Mouse (Mus musculus): ENCODE results near the gene Ampd3. TPM values are rescaled to one million over a fixed set of nuclear protein-coding genes. Genes with fewer than 3 reads are reported as not detected.

Gene Ampd3
- polyA plus RNA-seq, 1 experiment, result 29.1 TPM

DNA sequence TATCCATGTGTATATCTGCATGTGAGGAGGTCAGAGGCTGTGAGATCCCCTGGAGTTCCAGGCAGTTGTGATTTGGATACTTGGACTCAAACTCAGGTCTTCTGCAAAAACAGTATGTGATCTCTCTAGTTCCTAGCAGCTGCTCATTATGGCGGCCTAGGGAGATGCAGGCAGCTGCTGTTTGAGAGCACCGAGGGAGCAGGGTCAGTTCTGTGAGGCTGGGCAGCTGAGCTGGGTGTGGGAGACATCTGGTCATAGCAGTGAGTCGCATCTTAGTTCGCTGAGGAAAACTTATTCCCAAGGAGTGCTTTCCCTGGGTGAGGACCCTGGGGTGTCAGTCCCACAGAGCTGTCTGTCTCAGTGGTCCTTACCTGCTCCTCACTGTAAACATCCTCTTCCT lies 26.7 kb downstream of the Ampd3 start:
- no peak for DNase-seq (ENCODE audit: extremely low spot score in 1 of 2, low spot score in 1 of 2)

DNA sequence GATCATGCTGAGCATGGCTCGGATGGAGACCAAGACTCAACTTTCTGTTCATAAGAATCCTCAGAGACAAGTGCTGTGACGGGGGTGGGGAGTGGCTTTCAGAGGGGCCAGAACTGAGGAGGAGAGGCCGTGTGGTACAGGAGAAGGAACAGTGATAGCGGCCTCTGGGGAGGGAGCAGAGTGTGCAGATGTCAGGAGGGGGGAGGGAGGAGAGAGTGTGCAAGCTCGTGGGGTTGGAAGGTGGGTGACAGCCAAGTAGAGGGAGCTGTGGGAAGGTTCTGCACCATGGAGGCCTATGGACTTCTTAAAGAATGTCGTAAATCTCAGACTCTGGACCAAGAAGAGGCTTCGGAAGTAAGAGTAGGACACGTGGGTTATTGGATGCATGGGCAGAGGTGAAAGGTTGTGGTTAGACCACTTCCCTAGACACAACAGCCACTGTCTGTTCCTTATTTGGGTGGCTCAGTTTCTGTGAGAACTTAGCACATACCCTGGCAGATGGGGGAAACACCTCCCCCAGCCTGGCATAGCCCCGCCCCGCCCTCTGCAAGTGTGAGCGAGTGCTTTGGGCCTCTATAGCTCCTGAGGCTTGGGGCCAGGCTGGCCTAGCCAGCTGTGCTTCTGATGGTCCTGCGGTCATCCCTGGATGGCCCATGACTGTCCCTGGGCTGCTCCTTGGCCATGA lies 28.5 kb downstream of the Ampd3 start:
- DNase-seq (ENCODE audit: extremely low spot score in 1 of 2, low spot score in 1 of 2), result no peak

GRCm38 (mm10) chr7:110797722-110798409 lies 29.9 kb downstream of the Ampd3 start:
- DNase-seq (ENCODE audit: extremely low spot score in 1 of 2, low spot score in 1 of 2), result no peak

DNA sequence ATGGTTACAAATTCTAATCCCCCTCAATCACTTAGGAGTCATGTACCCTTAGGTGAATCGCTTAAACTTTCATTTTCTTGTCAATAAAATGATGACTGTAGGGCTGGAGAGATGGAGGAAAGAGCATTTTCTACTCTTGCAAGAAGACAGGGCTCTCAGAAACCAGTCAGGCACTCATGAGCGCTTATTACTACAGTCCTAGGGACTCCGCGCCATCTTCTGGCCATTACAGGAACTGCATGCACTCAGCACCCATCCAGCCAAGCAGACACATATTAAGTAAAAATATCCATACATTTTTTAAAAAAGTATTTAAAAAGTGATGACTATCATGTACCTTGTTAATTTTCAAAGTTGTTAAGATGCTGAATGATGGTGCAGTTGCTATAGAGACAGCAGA lies 33.0 kb downstream of the Ampd3 start:
- peak; percentile 85 to 96 for DNase-seq (ENCODE audit: extremely low spot score in 1 of 2, low spot score in 1 of 2)

DNA sequence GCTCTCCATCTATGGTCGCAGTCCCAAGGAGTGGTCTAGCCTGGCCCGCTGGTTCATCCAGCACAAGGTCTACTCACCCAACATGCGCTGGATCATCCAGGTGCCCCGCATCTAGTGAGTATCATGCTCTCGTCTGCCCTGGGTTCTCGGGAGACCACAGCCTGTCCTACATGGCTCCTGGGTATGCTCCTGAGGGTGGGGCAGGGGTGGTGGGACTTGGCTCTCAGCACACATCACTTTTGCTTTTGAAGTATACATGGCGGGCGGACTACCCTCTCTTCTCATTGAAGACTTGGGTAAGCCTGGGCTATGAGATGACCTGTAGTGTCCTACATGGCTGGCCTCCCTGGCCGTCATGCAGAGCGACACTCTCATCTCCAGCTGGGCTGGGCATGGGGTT lies 35.1 kb downstream of the Ampd3 start:
- DNase-seq (ENCODE audit: extremely low spot score in 1 of 2, low spot score in 1 of 2), result no peak

DNA sequence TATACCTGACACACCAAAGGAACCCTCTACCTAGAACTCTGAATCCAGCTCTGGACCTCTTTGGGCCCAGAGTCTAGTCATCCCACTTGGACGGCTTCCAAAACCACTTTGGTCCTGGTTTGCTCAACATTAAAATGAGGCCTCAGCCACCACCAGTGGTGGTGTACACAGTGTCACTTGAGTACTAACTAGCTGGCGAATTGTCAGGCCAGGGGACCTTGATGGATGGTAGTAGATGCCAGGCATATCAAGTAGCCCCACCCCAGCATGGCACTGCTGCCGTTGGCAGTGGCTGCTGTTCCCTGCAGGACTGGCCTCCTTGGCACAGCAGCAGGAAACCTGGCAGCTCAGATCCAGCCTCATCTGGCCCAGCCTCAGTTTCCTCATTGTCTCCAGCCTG lies 36.3 kb downstream of the Ampd3 start:
- peak in 1 of 2 experiments; percentile 56 for DNase-seq (ENCODE audit: extremely low spot score in 1 of 2, low spot score in 1 of 2)

DNA sequence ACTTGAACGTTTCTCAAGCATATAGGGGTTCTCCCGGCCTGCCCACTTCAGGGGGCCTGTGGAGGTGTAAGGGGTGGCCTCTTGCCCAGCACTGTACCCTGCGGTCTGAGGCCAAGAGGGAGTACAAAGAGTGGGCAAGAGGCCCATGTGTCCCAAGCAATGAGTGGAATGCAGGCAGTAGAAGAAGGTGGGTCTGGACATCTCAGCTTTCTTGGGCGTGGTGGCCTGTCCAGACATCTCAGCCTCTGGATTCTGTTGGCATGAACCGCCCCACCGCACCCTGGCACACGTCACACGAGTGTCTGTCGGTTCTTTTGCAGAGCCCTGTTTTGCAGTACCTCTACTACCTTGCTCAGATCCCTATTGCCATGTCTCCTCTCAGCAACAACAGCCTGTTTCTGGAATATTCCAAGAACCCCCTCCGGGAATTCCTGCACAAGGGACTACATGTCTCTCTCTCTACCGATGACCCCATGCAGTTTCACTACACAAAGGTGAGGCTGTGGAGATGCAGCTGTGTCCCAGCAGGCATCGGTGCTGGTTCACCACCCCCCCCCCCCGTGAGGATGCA lies 39.5 kb downstream of the Ampd3 start:
- no peak for DNase-seq (ENCODE audit: extremely low spot score in 1 of 2, low spot score in 1 of 2)

DNA sequence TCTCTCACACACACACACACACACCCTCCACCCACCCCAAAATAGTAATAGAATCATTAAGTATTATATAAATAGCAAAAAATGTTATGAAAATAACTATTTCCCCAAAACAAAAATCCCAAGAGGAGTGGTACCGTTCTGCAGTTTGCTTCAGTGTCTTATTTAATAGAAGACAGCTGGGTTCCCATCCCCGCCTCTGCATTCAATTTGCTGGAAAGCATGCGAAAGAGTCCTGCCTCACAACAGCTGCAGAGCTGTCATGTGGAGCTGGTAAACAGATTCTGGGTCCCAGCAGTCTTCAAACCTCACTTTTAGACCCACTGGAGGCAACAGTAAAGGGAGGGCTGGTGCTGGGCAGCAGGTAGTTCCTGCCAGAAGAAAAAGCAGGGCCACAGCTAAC lies 41.0 kb downstream of the Ampd3 start:
- peak in 1 of 2 experiments; percentile 51 for DNase-seq (ENCODE audit: extremely low spot score in 1 of 2, low spot score in 1 of 2)

DNA sequence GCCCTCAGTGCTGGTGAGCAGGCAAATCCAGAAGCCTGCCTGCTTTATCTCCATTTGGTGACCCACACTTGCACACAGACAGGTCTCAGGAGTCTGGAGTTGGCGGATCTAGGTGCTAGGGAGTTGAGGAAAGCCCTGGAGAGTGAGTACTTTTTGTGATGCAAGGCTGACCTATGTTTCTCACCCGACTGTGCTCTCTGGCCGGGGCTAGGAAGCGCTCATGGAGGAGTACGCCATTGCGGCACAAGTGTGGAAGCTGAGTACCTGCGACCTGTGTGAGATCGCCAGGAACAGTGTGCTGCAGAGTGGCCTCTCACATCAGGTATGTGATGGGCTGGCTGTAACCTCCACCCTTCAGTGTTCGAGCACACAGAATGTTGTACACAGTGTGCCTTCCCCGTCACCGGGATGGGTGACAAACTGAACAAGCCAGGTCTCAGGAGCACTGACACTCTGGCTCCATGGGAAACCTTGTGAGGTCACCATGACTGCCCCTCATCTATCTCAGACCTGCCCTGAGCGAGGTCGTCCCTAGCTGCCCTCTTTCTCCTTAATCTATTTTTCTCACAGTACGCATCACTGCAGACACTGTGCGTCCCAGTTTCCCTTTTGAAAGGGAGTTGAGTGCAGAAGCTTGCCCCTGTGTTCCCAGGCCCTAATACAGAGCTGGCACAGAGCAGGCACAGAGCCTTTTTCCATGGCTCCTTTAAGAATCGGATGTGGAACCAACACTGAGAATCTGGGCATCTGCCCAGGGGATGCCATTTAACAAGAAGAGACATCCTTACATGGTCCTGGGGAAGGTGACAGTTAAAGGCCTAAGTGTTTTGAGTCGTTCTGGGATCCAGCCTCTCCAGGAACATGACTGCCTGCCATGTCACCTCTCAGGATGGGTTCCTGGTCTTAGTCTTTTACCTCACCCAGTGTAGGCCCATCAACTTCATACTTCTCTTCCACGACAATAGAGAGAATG lies 41.9 kb downstream of the Ampd3 start:
- no peak for DNase-seq (ENCODE audit: extremely low spot score in 1 of 2, low spot score in 1 of 2)

- no peak for DNase-seq (ENCODE audit: extremely low spot score in 1 of 2, low spot score in 1 of 2)
These were observed 43.0 kb downstream of the Ampd3 start for GRCm38 (mm10) chr7:110810995-110811394.

GRCm38 (mm10) chr7:110811529-110811928 lies 43.5 kb downstream of the Ampd3 start:
- DNase-seq (ENCODE audit: extremely low spot score in 1 of 2, low spot score in 1 of 2), result peak in 1 of 2 experiments; percentile 55

- no peak for DNase-seq (ENCODE audit: extremely low spot score in 1 of 2, low spot score in 1 of 2)
These were observed 46.0 kb downstream of the Ampd3 start for GRCm38 (mm10) chr7:110813983-110814382.

- DNase-seq (ENCODE audit: extremely low spot score in 1 of 2, low spot score in 1 of 2), result peak in 1 of 2 experiments; percentile 81
These were observed 48.0 kb downstream of the Ampd3 start for GRCm38 (mm10) chr7:110816037-110816436.

DNA sequence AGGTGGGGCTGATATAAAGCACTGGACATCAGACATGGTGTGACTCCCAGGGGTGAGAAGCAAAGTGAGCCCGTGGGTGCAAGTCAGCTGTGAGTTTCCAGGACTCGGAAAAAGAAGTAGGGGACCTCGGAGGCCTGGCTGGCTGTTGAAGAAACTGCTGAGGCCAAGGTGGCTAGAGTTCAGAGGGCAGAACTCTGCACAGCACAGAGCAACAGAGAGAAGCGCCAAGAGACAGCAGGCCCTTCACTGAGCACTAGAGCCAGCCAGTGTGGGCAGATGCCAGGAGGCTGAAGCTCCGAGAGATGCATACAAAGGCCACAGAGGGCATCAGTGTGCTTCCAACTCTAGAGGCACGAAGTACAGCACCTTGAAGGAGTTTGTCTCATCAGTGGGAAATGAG lies 50.2 kb downstream of the Ampd3 start:
- DNase-seq (ENCODE audit: extremely low spot score in 1 of 2, low spot score in 1 of 2), result no peak

GRCm38 (mm10) chr7:110818787-110819350 lies 50.9 kb downstream of the Ampd3 start:
- DNase-seq (ENCODE audit: extremely low spot score in 1 of 2, low spot score in 1 of 2), result no peak

DNA sequence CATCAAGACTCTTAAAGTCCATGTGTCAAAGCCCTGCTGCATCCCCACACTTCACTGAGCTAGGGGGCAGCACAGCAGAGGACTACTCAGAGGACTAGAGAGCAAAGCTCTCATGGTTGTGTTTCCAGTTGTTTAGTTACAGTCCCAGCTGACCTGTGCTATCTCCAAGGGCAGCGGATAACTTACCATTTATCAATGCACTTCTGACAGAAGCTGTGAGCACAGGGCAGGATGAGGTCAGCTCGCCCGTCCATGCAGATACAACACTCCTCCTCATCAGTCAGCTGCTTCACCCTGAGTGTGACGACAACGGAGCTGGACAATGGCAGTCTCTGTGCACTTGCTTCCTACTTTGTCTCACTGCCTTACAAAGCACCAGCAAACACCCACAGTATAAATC lies 53.1 kb downstream of the Ampd3 start:
- DNase-seq (ENCODE audit: extremely low spot score in 1 of 2, low spot score in 1 of 2), result no peak

DNA sequence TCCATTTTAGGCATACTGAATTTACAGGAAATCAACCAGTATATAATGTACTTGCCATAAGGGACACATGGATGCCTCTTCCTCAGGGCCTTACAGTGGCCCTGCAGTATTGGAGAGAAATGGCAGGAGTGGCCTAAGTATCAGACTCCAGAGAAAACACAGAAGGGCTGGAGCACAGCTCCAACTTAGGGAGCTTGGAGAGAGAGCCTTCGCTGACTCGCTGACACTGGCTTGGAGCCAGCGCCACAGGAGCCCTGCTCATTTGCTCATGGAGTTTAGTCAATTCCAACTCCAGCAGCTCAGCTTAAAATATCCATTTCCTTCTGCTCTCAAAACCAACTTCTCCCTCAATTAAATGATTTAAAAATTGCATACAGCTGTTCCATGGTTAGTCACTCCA lies 53.6 kb downstream of the Ampd3 start:
- peak in 1 of 2 experiments; percentile 73 for DNase-seq (ENCODE audit: extremely low spot score in 1 of 2, low spot score in 1 of 2)

GRCm38 (mm10) chr7:110822055-110822454 lies 54.0 kb downstream of the Ampd3 start:
- DNase-seq (ENCODE audit: extremely low spot score in 1 of 2, low spot score in 1 of 2), result no peak

DNA sequence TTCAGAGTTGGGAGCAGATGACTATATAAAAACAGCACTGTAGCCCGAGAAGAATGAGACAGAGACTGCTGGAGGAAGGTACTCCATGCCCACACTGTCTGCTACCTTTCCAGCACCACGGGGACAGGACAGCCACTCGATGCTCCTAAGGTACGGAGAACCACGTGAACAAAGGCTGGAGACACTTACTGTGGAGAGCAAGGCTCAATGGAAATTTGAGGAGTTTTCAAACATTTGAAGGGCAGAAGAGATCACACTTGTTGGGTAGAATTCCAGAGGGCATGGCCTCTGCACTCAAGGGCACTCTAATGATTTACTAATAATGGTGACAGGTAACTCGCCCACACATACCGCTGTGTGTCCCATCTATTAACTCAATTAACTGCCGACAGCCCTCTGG lies 55.1 kb downstream of the Ampd3 start:
- no peak for DNase-seq (ENCODE audit: extremely low spot score in 1 of 2, low spot score in 1 of 2)

DNA sequence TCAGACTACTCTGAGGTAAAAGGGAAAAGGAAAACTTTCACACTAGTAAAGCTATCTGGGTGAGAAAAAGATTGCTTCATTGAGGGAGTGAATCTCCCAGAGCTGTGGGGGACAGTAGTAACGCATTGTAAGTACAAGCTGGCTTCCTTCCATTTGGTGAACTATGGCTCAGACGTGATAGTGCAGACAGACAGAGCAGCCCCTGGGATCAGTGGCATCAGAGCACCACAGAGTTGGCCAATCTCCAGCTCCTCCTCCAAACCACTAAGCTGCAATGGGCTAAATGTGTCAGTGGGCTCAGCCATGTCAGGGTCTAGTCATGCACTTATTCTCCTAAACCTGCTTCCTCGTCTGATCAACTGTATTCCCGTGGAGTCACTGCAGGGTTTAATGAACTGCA lies 55.6 kb downstream of the Ampd3 start:
- no peak for DNase-seq (ENCODE audit: extremely low spot score in 1 of 2, low spot score in 1 of 2)
